Mouse (Mus musculus): Measurements from ENCODE around the gene Fbxl15.

DNA sequence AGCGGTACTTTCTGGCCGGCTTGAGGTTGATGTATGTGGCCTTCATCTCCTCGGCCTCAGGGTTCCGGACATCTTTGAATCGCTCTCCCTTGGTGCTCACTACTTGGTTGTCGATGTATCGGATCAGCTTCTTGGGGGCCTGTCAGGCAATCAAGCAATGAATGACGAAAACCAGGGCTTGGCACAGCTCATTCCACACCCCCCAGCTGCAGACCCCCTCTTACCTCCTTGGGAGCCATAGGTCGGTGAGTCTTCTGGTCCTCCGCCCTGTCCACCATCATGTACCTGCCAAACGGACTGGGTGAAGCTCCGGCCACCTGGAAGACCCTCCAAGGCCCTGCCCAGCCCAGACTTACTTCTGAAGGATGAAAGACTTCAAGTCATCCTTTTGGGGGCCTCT is 2.7 kb downstream of the Fbxl15 start:
- TF ChIP-seq POLR2A (IDR thresholded peaks at IDR 0.05; ENCODE audit: extremely low read depth, insufficient read depth, low read length): no peak
- no peak for TF ChIP-seq CTCF (IDR thresholded peaks at IDR 0.05; ENCODE audit: low read depth, low read length)

All from liver, adult 2 months (tissue).